Mouse (Mus musculus) G1E (cell line): Measurements from ENCODE around the gene Htr3b.

Source experiments
- CTCF ChIP-seq: IDR thresholded peaks from 2 replicates; pipeline ENCODE4 v1.5.1; 2012; ENCODE audit warnings: low read depth, low read length, inconsistent platforms, mixed read lengths
- POLR2AphosphoS5 ChIP-seq: IDR thresholded peaks from 2 replicates; pipeline ENCODE4 v1.6.1; 2012; ENCODE audit warnings: low read depth, low read length, inconsistent platforms; ENCODE audit not compliant: insufficient replicate concordance
- TAL1 ChIP-seq: conservative IDR thresholded peaks from 2 replicates; pipeline ENCODE4 v1.6.1; 2012; ENCODE audit warnings: low read depth, low read length, inconsistent platforms, mixed read lengths

- TF ChIP-seq CTCF (no peak), POLR2AphosphoS5 (no peak), TAL1 (no peak)
Measured at GRCm38 (mm10) chr9:48894755-48895154, 70.0 kb downstream of the Htr3b start.
